Mouse (Mus musculus): ENCODE measurements around the gene Adam17. TPM values are rescaled to one million over a fixed set of nuclear protein-coding genes. Genes with fewer than 3 reads are reported as not detected.

Adam17 gene
- total RNA-seq (2023) = 10 to 100 TPM; 49.3 to 61.8 TPM

GRCm38 (mm10) chr12:21373100-21373819 is at the start of gene Adam17:
Adam17 (minus strand) TSS chr12:21373632.

GRCm38 (mm10) chr12:21417100-21418070 is 44.0 kb upstream of the Adam17 start, which contains the start of gene Ywhaq:
Ywhaq (minus strand) TSS chr12:21417637.

GRCm38 (mm10) chr12:21315923-21316868 is 57.2 kb downstream of the Adam17 start, which contains the start of gene Iah1:
Iah1 (plus strand) TSS chr12:21316389.

GRCm38 (mm10) chr12:21286243-21286622 is 87.2 kb downstream of the Adam17 start, which contains the start of gene Itgb1bp1:
Itgb1bp1 (minus strand) TSS chr12:21286284.

GRCm38 (mm10) chr12:21284761-21285441 is 88.5 kb downstream of the Adam17 start, which contains the start of gene Cpsf3:
Cpsf3 (plus strand) TSS chr12:21285391.

Other genes with a start within 250 kb of the Adam17 start
- 10 to 100 TPM; 51.0 to 59.4 TPM for gene Cpsf3, start 88.2 kb downstream of the Adam17 start, total RNA-seq (2023)
- gene Itgb1bp1, start 87.3 kb downstream of the Adam17 start, total RNA-seq (2023) = 10 to 100 TPM; 34.1 to 35.9 TPM
- gene Iah1, start 57.2 kb downstream of the Adam17 start, total RNA-seq (2023) = 10 to 100 TPM; 21.4 to 24.3 TPM
- 10 to 100 TPM; 74.9 to 80.4 TPM for gene Ywhaq, start 44.0 kb upstream of the Adam17 start, total RNA-seq (2023)